Mouse (Mus musculus) c-Kit-negative CD71-positive TER-119-positive erythroid progenitor cells, embryonic 14.5 days (primary cell): Measurements from ENCODE around the gene Mknk2.
"Not testable (repeated sequence)": the region's sequence is repeated elsewhere in the genome, so short reads cannot be mapped to it uniquely, and the experiment has no call there.

Source experiments
- DNase-seq: peaks from one replicate; pipeline ENCODE4 v3.0.0-alpha.2; 2013; ENCODE audit warnings: low read depth, low spot score

The Mknk2 gene

DNA sequence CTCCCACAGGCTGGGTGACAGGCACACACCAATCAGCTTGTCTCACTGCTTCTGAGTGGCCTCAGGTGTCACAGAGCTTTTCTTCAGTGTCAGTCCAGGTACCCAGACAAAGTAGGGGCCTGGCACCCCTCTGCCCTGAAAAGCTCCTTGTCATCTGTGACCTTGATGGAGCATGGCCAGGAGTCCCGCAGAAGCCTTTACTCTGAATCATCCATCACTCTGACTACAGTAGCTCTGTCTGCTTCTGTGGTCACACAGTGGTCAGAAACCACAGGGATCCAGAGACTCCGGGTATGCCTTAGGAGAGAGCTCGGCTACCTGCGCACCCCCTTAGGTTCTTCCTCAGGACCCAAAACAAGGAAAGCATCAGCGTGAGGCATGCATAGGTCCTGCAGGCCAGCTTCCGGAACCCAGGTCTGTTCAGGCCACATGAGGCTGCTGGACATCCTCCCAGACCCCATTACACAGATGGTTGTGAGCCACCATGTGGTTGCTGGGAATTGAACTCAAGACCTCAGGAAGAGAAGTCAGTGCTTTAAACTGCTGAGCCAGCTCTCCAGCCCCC is 24.7 kb downstream of the Mknk2 start:
- DNase-seq = no peak

DNA sequence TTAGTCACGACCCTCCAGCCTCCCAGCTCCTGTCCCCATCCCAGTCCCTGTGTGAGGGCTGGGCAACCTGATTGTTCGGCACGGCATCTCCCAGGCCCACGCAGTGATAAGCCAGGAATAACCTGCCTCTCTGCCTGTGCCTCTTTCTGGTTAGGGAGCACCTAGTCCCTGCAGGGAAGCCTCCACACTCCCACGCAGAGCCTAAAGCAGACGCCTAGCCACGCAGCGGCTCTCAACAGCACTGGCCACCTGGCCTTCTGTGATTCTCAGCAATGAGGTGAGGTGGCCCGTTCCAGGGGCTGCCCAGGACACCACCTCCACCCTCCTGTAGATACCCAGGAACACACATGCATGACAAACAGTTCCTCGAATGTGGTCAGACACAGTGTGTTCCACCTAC is 27.5 kb downstream of the Mknk2 start:
- DNase-seq = no peak

DNA sequence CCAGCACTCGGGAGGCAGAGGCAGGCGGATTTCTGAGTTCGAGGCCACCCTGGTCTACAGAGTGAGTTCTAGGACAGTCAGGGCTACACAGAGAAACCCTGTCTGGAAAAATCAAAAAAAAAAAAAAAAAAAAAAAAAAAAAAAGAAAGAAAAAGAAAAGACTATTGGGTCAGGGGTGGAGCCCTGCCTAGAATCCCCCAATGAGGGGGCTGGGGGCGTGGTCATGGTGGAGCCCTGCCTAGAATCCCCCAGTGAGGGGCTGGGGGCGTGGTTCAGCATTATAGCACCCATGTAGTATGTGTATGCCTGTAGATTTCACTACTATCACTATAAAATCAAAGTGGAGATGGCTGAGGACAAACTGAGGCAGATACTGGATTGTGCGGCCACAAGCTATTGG is 28.0 kb downstream of the Mknk2 start:
- DNase-seq = not testable (repeated sequence)

DNA sequence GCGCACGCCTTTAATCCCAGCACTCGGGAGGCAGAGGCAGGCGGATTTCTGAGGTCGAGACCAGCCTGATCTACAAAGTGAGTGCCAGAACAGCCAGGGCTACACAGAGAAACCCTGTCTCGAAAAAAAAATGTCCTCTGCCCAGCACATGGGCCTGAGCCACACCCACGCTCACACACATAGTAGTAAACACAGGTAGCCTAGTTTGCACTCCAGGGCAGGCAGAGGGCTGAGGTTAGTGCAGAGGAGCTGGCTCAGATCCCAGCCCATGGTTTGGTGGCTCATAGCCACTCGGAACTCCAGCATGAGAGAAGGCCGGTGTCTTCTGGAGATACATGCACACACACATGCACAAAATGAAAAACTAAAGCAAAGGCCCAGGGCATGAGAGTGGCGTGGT is 31.0 kb downstream of the Mknk2 start:
- no peak for DNase-seq

DNA sequence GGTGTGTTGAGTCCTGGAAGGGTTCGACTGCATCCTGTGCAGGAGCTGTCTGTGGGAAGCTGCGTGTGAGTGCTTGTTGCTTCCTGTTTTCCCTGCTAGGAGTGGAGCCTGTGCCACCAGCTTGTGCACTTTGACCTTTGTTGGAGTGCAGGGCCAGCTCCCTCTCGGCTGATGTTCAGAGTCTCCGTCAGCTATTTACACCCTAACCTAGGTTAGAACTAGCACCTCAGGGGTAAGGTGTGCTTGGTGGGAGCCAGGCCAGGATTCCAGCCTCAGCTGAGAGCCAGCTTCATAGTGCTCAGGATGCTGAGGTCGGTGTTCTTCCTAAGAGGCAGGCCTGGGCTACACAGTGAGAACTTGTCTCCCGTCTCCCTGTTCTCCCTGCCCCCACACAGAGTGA is 42.6 kb downstream of the Mknk2 start:
- DNase-seq = no peak

DNA sequence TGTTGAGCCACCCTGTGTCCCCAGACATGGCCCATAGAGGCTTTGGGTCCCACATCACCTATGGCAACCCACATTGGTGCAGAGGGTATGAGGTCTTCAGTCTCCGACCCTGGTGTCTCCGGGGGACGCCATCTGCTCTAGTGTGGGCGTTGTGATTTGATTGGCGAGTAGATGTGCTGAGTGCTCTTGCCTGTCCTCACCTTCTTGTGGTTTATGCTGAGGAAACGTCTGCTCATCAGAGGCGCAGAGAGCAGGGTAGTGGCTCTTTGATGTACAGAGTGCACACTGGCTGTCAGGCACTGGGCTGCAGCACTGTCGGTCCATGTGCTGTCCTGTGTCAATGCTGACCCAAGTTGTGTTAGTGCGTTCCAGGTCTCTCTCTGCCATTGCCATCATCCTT is 49.0 kb downstream of the Mknk2 start:
- DNase-seq = no peak

DNA sequence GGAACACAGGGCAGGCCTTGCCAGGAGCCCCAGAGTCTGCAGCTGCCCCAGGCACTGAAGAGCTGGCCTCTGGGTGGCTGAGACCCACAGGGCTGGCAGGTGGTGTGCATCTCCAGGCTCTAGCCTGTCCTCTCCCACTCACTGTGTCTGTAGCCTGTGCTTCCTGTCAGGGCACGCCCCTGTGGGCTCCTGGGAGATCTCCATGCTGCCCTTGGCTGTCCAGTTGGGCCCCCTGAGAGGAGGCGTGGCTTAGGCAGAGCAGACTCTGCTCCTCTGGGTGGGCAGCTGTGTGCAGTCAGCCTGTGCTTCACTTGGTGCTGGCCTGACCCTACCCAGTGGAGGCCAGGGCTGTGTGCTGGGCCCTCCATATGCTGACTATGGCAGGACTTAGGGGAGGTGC is 50.2 kb downstream of the Mknk2 start:
- no peak for DNase-seq

DNA sequence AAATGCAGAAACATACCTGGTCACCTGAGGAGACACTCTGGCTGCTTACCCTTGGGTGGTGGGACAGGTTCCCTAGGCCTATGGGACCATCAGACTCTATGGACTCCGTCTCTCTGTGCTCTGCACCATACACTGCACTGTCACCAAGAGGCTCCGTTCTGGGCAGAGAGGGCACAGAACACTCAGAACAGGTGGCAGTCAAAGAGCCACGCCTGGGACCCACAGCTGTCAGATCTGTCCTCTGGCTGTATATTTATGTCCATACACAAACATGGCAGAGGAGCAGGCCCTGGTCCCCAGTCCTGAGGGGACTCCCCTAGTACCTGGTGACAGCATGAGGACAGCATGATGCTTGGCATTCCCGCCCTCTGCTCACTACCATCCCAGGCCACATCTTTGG is 52.1 kb downstream of the Mknk2 start:
- no peak for DNase-seq

DNA sequence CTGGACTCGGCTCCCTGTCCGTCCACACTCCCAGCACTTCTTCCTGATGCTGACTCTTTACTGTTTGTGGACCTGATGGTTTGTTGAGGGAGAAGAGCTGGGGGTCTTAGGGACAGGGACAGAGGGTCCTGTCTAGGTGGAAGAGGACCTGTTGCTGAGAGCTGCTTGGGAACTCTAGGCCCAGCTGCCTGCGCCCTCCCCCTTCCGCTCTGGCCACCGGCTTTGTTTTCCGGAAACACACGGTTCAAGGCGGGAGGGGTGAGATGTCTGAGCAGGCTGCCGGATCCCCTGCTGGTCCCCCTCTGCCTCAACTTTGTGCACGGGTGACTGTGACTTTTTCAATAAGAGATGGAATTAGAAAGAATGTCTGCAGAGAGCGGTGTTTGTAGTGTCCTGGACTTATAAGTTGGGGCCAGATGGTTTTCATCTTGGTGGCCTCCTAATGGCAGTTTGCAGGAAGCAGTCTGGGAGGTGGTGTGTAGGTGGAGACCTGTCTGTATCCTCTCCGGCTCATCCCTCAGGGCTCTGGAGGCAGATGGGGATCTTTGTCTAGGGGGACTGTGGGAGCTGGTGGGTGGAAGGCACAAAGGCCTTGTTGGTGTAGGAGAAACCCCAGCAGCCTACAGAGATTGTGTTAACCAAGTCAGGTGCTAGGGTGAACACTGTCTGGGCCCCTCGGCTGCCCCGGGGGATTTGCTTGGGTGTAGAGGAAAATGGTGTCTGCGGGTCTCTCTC is 54.3 kb downstream of the Mknk2 start:
- no peak for DNase-seq

DNA sequence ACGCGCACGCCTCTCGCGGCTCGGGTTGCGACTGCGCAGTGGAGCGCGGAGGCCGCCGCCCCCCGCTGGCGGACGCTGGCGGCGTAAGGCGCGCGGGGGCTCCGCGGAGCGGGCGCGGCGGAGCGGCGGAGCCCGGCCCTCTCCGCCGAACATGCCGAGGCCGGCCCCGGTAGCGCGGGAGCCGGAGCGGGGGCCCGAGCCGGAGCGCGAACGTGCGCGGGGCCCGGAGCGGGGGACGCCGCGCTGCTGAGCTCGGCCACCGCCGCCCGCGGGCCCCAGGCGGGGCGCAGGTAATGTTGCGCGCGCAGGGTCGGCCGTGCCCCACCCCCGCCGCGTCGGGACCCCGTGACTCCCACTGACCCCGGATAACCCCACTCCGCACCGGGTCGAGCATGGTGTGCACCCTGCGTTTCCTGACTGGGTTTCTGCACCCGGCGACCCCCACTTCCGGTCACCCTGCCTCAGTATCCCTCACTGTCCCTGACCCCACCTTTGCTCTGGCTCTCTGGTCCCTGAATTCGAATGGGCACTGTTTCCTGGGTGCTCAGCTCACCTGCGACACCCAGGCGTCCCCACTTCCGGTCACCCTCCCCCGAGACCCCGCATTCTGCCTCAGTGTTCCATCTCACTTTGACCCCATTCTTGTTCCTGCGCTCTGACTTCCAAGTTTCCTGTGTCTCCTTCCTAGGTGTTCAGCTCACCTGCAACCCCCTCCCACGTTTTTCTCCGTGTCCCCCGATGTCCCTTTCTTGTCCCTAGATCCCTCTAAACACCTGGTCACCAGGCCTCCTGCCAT is 55.1 kb downstream of the Mknk2 start, which contains the start of gene Csnk1g2:
TSS of gene Csnk1g2 (plus strand) at position 178 of the 796 bp plus-strand sequence.
- DNase-seq = no peak

DNA sequence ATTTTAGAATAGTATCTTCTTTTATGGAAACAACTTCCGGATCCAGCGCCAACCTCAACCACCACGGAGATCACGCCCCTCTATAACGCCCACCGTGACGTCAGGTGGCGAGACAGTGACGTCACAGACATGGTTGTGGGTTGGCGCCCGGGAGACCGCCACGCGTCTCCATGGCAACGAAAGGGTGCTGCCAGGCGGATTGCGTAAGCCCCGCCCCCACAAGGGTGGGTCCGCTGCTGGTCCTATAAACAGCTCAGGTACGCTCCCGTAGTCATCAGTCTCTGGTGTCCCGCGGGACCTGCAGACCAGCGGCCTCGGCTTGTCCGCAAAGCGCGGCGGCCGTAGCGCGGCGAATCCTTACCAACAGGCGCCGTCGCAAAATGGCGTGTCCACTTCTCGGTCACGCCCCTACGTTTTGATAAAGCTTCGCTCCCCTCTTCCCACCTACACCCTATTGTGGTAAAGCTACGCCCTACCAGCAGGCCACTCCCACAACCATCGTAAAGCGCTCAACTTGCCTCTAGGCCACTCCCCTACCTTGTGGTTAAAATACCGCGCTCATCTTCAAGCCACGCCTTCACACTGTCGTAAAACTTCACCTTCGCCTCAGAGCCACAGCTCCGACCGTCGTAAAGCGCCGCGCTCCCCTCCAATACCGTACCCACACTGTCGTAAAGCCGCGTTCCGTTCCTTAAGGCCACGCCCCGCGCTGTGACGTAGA is 55.8 kb downstream of the Mknk2 start:
- DNase-seq = peak; percentile 100

DNA sequence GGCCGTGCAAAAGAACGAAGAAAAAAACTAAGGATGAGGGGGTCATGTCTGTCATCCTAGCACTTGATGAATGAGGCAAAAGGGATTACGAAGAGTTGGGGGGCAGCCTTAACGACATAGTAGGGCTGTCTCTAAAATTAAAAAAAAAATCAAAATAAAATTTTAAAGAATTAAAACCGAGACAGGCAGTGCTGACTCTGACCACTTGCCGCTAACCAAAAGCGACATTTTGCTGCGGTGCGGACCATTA is 56.3 kb downstream of the Mknk2 start:
- no peak for DNase-seq

DNA sequence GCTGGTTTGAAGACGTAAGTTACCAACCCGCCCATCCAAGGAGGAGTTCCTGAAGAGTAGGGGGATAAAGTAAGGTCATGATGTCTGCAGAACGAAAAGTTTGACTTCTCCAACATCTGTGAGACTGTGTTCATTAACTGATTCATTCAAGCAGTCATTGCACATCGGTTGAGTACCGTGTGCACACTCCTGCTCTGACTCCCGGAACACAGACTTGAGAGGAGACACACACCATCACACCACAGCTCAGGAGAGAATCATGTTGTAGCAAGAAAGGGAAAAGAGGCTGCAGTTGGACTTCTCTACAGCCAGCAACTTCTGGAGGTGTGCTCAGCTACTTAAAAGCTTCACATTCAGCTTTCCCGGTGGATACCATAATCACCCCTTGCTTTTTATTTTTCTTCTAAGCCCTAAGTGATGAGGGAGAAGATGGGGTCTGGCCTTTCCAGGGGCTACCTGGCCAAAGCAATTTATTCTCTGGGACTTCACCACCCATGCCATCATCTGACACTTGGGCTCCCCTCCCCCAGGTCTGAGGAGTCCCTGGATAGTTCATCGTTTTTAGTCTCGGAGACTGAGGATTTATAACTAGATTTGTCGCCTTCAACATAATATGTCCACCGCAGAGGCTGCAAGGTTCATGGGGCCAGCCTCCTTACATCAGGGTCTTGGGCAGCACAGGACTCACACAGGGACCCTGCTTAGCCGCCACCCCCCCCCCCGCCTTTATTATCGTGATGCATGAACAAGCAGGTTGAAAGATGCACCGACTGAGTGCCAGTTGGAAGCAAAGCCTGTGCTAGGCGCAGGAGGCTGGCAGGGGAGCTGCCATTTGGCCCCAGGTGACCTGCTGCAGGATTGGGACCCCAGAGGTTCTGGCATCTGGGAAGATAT is 56.9 kb downstream of the Mknk2 start:
- DNase-seq = no peak

DNA sequence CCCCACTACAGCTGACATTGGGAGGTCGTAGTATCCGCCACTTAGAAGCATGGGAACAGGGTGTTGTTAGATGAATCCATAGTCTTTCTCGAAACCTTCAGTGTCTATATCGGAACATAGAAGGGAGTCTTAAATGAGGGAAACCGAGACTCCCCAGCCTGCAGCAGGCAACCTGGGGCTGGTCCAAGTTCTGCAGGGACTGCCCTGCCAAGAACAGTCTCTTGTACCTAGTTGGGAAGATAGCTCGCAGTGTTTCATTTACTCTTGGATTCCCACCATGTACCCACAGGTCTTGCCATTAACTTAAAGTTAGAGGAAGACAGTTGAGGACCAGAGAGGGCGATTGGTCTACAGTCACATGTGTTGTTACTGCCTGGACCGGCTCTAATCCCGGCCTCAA is 57.5 kb downstream of the Mknk2 start:
- no peak for DNase-seq

DNA sequence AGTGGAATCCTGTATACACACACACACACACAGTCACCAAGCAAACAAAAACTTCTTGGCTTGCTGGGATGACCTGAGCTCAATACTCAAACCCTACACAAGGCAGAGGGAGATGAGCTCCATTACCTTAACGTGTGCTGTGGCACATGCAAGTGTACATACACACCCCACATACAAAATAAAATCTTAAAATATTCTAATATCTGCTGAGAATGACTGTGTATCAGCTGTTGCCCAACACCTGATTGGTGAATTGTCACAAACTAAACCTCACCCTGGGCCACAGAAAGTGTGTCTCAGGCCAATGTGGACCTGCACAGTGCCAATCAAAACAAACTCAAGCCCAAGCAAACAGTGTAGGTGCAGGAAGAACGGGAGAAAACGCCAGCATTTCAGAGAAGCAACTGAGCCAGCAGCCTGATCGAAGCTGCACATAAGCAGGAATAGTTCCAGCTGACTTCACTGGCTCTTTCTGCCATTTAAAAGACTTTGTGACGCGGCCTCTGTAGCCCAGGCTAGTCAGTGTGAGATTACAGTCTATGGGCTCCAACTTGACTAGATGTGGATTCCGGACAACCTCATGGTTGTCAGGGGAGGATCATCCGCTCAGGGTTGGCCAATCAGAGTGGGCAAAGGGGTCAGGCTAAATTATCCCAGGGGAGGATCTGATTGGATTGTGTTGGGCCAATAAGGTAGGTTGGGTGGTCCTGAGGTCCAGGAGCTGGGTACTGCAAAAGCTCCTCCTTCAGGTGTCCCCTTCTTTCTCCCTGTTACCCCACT is 58.3 kb downstream of the Mknk2 start:
- DNase-seq = no peak

DNA sequence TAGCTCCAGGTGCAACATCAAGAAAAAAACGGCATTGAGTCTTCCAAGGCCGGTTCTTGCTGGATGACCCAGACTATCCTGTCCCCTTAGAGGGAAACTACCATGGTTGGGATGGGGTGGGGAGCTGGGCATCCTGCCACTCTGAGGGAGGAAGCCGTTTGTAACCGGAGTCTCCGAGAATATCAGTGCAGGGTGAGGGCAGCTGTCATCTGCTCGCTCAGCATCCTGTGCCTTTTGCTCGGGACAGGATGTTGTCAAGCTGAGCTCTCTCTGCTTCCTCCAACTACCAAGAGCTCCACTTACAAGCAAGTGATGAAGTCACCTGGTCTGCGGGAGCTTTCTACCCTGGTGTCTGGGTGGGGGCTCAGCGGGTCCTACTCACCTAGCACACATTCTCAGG is 59.7 kb downstream of the Mknk2 start:
- DNase-seq = no peak
